Mouse (Mus musculus): ENCODE results near the gene Lrrc15.

Gene Lrrc15

DNA sequence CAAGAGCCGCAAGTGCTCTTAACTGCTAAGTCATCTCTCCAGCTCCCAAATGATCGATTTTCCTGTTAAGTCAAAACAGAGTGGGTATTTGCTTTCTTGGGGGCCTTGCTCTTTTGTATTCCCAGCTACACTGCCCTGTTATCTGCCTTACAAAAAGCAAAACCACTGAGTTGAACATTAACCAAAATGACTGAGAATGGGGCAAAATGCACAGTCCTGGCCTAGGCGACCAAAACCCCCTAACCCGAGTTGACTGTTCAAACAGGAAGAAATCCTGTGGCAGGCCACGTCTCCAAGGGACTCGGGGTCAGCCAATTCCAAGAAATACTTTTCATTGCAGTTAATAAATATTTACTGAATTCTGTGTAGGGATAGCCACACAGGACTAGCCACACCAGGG is 44.3 kb downstream of the Lrrc15 start:
- DNase-seq (ENCODE audit: low spot score in 2 of 2), result no peak

DNA sequence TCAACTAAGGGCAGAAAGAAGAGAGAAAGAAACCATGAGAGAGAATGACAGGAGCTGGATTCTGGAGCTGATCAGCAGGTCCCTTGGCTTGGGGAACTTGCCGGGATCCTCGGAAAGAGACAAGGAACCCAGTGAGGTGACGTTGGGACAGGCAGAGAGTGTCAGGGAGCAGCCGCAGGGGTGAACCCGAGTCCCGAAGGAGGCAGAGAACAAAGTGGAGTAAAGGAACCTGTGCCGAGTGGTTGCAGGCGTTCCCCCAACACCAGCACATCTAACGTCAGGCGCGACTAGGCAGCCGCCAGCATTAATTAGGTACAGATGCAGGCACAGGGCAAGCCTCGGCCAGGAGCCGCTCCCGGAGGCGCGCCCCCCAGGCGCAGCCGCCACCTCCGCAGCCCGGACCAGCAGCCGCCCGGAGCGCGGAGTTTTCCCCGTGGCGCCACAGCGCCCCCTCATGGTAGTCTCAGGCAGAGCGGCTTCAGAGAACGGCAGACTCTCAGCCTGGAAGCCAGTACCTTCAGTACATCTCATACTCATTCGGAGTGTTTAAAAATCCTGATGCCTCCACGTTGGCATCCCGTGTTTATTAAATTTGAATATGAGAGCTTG is 46.9 kb downstream of the Lrrc15 start:
- peak; percentile 67 to 86 for DNase-seq (ENCODE audit: low spot score in 2 of 2)

DNA sequence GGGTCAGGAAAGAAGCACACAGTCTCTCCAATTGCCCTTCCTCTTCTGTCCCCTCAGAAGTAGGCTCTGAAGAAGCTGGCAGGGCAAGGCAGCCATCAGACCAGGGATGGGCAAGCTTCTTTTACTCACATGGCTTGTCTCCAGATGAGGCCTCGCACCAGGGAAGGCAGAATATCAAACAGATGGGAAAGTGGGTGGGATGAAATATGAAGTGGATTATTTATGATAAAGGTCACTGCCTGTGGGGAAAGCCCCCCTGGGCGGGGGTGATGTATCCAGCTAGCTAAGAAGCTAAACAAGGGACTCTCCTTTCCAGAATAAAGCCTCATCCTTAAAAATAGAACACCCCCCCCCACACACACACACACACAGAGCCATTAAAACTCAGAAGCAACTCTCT is 47.5 kb downstream of the Lrrc15 start:
- DNase-seq (ENCODE audit: low spot score in 2 of 2), result no peak

DNA sequence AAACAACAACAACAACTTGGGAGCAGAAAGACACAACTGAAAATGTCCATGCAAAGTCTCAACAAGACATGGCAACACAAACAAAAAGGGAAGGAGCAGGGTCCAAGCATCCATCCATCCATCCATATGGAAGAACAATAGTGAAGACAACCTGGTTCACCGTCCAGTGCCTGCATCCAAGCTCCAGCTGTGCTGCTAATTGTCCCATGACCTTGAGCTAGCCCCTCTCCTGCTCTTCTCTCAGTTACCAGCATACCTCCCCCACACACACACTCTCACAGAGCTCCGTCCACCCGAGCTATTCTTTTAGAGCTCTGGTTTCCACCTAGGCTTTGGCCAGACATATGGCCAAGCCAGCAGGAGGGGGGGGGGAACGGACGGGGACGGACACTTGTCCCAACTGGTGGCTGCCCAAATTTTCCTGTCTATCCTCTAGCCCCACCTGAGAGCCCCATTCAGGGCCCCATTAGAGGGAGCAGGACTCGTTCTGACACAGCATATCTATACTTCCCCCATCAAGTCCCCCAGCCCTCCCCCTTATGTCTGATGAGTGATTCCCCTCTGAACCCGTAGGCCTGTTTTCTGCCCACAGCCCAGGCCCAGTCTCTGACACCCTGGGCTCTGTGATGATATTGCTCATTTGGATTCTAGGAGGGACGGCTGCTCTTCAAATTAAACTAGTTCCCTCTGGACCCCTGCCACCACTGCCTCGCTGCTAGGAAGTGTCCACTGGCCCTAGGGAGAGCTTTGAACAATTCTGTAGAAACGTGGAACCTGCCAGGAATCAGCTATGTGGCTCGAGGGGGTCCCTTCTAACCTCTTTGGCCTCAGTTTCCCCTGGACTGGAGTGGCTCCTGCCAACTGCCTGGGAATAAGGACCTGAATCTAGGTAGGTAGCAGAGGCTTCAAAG is 48.2 kb downstream of the Lrrc15 start:
- DNase-seq (ENCODE audit: low spot score in 2 of 2), result no peak

DNA sequence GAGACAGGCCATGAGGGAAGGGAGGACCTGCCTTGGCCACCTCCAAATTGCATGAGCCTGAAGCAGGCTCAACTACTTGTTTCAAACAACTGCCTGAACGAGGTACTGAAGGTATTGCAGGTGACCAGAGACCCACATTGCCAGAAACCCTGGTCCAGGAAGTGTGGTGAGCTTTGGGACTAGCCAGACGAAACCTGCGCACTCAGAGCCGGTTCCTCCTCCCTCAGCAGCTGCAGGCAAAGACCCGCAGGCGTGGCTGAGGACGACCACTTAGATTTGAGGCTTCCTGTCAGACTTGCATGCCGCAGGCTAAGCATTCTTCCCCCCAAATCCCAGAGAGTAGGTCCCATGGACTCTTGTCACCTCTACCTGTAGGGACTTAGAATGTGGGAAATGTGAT is 49.0 kb downstream of the Lrrc15 start:
- DNase-seq (ENCODE audit: low spot score in 2 of 2), result no peak

DNA sequence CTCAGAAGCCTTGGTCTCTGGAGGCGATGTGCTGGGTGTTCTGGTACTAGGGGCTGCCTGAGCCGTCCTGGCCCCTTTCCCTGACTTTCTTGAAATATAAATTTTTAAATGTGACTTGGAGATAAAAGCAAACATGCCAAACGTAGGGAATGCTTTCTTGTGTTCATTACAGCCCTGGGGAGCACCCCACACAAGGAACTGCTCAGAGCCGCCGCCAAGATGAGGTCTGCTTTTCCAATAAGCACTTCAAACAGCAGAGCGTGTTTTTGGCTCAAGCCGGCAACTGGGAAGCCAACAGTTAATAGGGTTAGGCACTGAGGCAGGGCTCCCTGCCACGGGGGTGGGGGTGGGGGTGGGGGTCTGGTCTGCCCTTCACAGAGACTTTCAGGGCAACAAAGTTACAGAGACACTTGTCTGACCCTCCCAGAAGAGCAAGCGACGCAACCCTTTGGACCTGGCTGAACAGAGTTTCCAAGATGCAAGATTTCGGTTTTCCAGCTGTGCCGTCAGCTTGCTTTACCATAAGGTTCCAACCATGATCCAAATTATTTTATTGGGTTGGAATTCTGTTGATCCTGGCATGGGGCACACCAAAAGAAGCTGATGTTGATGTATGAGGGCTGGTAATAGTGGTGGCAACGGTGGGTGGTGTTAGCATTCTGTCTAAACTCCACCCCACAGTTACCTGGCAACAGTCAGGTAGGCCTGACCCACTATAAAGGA is 51.0 kb downstream of the Lrrc15 start:
- DNase-seq (ENCODE audit: low spot score in 2 of 2), result no peak

DNA sequence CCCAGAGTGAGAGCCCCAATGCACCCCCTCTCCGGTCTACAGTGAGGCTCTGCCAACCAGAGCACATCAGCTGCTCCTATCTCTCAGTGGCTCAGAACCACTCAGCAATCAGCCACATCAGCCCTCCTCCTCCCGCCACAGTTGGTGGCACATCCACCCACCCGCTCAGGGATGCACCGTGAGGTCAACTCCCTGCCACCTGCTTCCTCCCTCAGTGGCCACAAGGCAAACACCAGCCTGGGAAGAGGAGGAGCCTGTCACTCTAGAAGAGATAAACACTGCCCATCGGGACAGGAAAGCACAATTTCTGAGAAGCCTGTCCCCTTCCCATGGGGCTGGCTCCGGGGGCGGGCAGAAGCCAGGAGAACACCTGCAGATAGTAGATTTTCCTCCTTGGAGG is 55.7 kb downstream of the Lrrc15 start:
- peak in 1 of 2 experiments; percentile 51 for DNase-seq (ENCODE audit: low spot score in 2 of 2)

DNA sequence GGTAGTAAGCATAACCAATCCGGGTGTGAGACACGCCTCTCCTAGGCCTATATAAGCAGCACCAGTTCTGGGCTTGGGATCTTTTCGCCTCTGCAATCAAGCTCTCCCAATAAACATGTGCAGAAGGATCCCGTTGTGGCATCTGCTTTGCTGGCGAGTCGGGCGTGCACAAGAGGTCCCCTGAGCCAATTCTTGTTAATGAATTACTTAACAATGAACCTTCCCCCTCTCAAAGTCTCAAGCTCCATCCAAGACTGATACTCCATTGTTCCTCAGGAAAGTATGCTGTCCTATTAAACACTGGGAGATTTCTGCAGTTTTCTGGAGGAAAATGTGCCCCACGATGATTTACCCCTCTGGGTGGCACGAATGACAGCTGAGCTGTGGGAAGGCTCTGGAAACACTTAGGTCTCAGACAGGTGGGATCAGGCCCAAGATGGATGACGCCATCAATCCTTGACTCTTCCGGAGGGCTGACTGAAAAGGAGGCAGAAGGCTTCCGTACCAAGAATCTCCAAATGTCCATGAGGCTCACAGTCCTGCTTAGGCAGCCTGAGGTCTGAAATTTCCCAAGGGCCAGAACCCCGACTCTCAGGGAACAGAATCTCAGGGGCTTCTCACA is 61.8 kb downstream of the Lrrc15 start:
- no peak for DNase-seq (ENCODE audit: low spot score in 2 of 2)

All from spleen, postnatal 10 days (tissue).